Mouse (Mus musculus): ENCODE data around the gene Sema6d. TPM values are rescaled to one million over a fixed set of nuclear protein-coding genes. Genes with fewer than 3 reads are reported as not detected.

Sema6d gene
- polyA plus RNA-seq, 1 experiment = not detected

- no peaks in the 10 kb centered on the region for H3K4me1 ChIP-seq (ENCODE audit: control insufficient read depth, insufficient read depth, low read length)
- no peak overlapping the region for H3K4me3 ChIP-seq (ENCODE audit: insufficient read depth, low read depth, low read length)
- H3K27ac ChIP-seq (ENCODE audit: insufficient read depth, low read depth, low read length) = no peak overlapping the region
- WGBS = 74% methylated on average over 10 of the region's 10 CpGs
- no peak for TF ChIP-seq POLR2A (IDR thresholded peaks at IDR 0.05; ENCODE audit: insufficient read depth, low read depth, low read length)
- TF ChIP-seq CTCF (IDR thresholded peaks at IDR 0.05; ENCODE audit: insufficient read depth, low read depth, low read length) = no peak
Measured at GRCm38 (mm10) chr2:124702621-124703020, 612.9 kb downstream of the Sema6d start.

GRCm38 (mm10) chr2:124704922-124705321, 615.2 kb downstream of the Sema6d start:
- 72% methylated on average over 4 of the region's 4 CpGs for WGBS
- TF ChIP-seq POLR2A (IDR thresholded peaks at IDR 0.05; ENCODE audit: insufficient read depth, low read depth, low read length) (no peak), CTCF (IDR thresholded peaks at IDR 0.05; ENCODE audit: insufficient read depth, low read depth, low read length) (no peak)
- Histone ChIP-seq H3K4me1 (ENCODE audit: control insufficient read depth, insufficient read depth, low read length) (no peaks in the 10 kb centered on the region), H3K27ac (ENCODE audit: insufficient read depth, low read depth, low read length) (no peak overlapping the region), H3K4me3 (ENCODE audit: insufficient read depth, low read depth, low read length) (no peak overlapping the region)

- Histone ChIP-seq H3K27ac (ENCODE audit: insufficient read depth, low read depth, low read length) (no peak overlapping the region), H3K4me1 (ENCODE audit: control insufficient read depth, insufficient read depth, low read length) (no peaks in the 10 kb centered on the region), H3K4me3 (ENCODE audit: insufficient read depth, low read depth, low read length) (no peak overlapping the region)
- TF ChIP-seq CTCF (IDR thresholded peaks at IDR 0.05; ENCODE audit: insufficient read depth, low read depth, low read length) (no peak), POLR2A (IDR thresholded peaks at IDR 0.05; ENCODE audit: insufficient read depth, low read depth, low read length) (no peak)
- WGBS = 62% methylated on average over 4 of the region's 4 CpGs
Measured at GRCm38 (mm10) chr2:124705806-124706205, 616.0 kb downstream of the Sema6d start.

GRCm38 (mm10) chr2:124706896-124707295, 617.1 kb downstream of the Sema6d start:
- TF ChIP-seq POLR2A (IDR thresholded peaks at IDR 0.05; ENCODE audit: insufficient read depth, low read depth, low read length) = no peak
- WGBS = 76% methylated on average over 7 of the region's 7 CpGs
- no peak overlapping the region for H3K4me3 ChIP-seq (ENCODE audit: insufficient read depth, low read depth, low read length)
- no peak overlapping the region for H3K27ac ChIP-seq (ENCODE audit: insufficient read depth, low read depth, low read length)
- H3K4me1 ChIP-seq (ENCODE audit: control insufficient read depth, insufficient read depth, low read length) = no peaks in the 10 kb centered on the region

All from olfactory bulb, adult 2 months (tissue).